Mouse (Mus musculus): Measurements from ENCODE around the gene Wdr91.

GRCm38 (mm10) chr6:34866786-34867185 is 43.9 kb downstream of the Wdr91 start:
- no peak for TF ChIP-seq CTCF (conservative IDR thresholded peaks at IDR 0.05; ENCODE audit: insufficient read depth, insufficient read length, low read depth, low read length)
- no peak for TF ChIP-seq POLR2A (IDR thresholded peaks at IDR 0.05; ENCODE audit: low read depth, low read length)

All from kidney, adult 2 months (tissue).